In genomic region chr13:83595429-83595828, GRCm38 (mm10) we compare ENCODE assay signal across 26 mouse cellular contexts.
A peak's percentile ranks its signal among the peaks of the same experiment; 100 is the strongest.
DNase-seq lines count a peak whose midpoint lies in the region; ATAC-seq and TF ChIP-seq lines count a peak whose summit lies in the region.
"Had no signal": no experiment of that assay in that cellular context is flagged by ENCODE, and none has a peak within 500 bp of the region (broad histone marks: within the 10 kb centered on the region; RNA-seq: fewer than 3 reads in every experiment).

No protein-coding gene starts in this region.

- no peak overlapping the region for H3K4me2 ChIP-seq in forebrain, embryonic 15.5 days (replicated peaks)
- H3K4me2 ChIP-seq in forebrain, embryonic 11.5 days (ENCODE audit: low read depth, low read length, severe bottlenecking), result no peak overlapping the region
- H3K4me2 ChIP-seq in neural tube, embryonic 13.5 days, result no peak overlapping the region
- no peak overlapping the region for H3K4me2 ChIP-seq in kidney, embryonic 15.5 days
- H3K4me2 ChIP-seq: embryonic facial prominence, embryonic 13.5 days; heart, embryonic 11.5 days; hindbrain, embryonic 12.5 days; hindbrain, embryonic 15.5 days; intestine, embryonic 15.5 days had no signal

- 23% methylated on average over 1 of the region's 1 CpGs for WGBS in forebrain, embryonic 15.5 days
- 25% methylated on average over 1 of the region's 1 CpGs for WGBS in forebrain, embryonic 11.5 days
- 4% methylated on average over 1 of the region's 1 CpGs for WGBS in neural tube, embryonic 13.5 days
- WGBS in kidney, embryonic 15.5 days, result 56% methylated on average over 1 of the region's 1 CpGs

- no peak for TF ChIP-seq POLR2A in brain, embryonic 14.5 days (IDR thresholded peaks at IDR 0.05; ENCODE audit: borderline replicate concordance, extremely low read depth, insufficient read depth, insufficient read length, poor library complexity, severe bottlenecking)

- no peak for TF ChIP-seq CTCF in brain, embryonic 14.5 days (IDR thresholded peaks at IDR 0.05; ENCODE audit: borderline replicate concordance, extremely low read depth, insufficient read depth, insufficient read length)

- H3K9me3 ChIP-seq in forebrain, embryonic 15.5 days, result no peaks in the 10 kb centered on the region
- no peaks in the 10 kb centered on the region for H3K9me3 ChIP-seq in forebrain, embryonic 11.5 days (ENCODE audit: control insufficient read depth, low read length)
- H3K9me3 ChIP-seq in neural tube, embryonic 13.5 days, result no peaks in the 10 kb centered on the region
- no peaks in the 10 kb centered on the region for H3K9me3 ChIP-seq in kidney, embryonic 15.5 days (replicated peaks)
- H3K9me3 ChIP-seq: embryonic facial prominence, embryonic 10.5 days; embryonic facial prominence, embryonic 13.5 days; hindbrain, embryonic 12.5 days; hindbrain, embryonic 15.5 days; intestine, embryonic 15.5 days had no signal

- H3K4me3 ChIP-seq in forebrain, embryonic 15.5 days, result no peak overlapping the region
- H3K4me3 ChIP-seq in forebrain, embryonic 11.5 days (ENCODE audit: low read depth, low read length), result no peak overlapping the region
- no peak overlapping the region for H3K4me3 ChIP-seq in neural tube, embryonic 13.5 days
- no peak overlapping the region for H3K4me3 ChIP-seq in kidney, embryonic 15.5 days (replicated peaks)
- H3K4me3 ChIP-seq: embryonic facial prominence, embryonic 10.5 days; embryonic facial prominence, embryonic 13.5 days; erythroblast, embryonic 14.5 days; hindbrain, embryonic 12.5 days; hindbrain, embryonic 15.5 days; intestine, embryonic 15.5 days had no signal

- no peak overlapping the region for H3K27ac ChIP-seq in forebrain, embryonic 15.5 days (replicated peaks)
- H3K27ac ChIP-seq in forebrain, embryonic 11.5 days (ENCODE audit: low read depth, low read length), result no peak overlapping the region
- H3K27ac ChIP-seq in neural tube, embryonic 13.5 days (replicated peaks), result no peak overlapping the region
- H3K27ac ChIP-seq in kidney, embryonic 15.5 days, result no peak overlapping the region
- H3K27ac ChIP-seq: embryonic facial prominence, embryonic 10.5 days; embryonic facial prominence, embryonic 13.5 days; hindbrain, embryonic 12.5 days; hindbrain, embryonic 15.5 days; intestine, embryonic 15.5 days had no signal

- H3K9ac ChIP-seq in forebrain, embryonic 15.5 days (replicated peaks), result no peak overlapping the region
- no peak overlapping the region for H3K9ac ChIP-seq in forebrain, embryonic 11.5 days (ENCODE audit: low read length)
- H3K9ac ChIP-seq in neural tube, embryonic 13.5 days, result no peak overlapping the region
- H3K9ac ChIP-seq in kidney, embryonic 15.5 days, result no peak overlapping the region
- H3K9ac ChIP-seq: embryonic facial prominence, embryonic 13.5 days; hindbrain, embryonic 12.5 days; hindbrain, embryonic 15.5 days; intestine, embryonic 15.5 days had no signal

- no peaks in the 10 kb centered on the region for H3K27me3 ChIP-seq in forebrain, embryonic 15.5 days
- no peaks in the 10 kb centered on the region for H3K27me3 ChIP-seq in forebrain, embryonic 11.5 days (ENCODE audit: control insufficient read depth, insufficient read depth, low read length)
- no peaks in the 10 kb centered on the region for H3K27me3 ChIP-seq in neural tube, embryonic 13.5 days
- no peaks in the 10 kb centered on the region for H3K27me3 ChIP-seq in kidney, embryonic 15.5 days
- H3K27me3 ChIP-seq: embryonic facial prominence, embryonic 13.5 days; hindbrain, embryonic 12.5 days; hindbrain, embryonic 15.5 days; intestine, embryonic 15.5 days had no signal

- 0 out of 2 replicates have a peak, but pooled peaks have one; percentile 29 for ATAC-seq in forebrain, embryonic 15.5 days (replicated peaks)
- no peak for ATAC-seq in forebrain, embryonic 11.5 days (replicated peaks; ENCODE audit: low FRiP score)
- ATAC-seq in neural tube, embryonic 13.5 days (ENCODE audit: low read depth), result peak; percentile 40; the same call in 1 of the 2 replicates
- ATAC-seq in frontal cortex, adult (ENCODE audit: low TSS enrichment), result no peak
- ATAC-seq in kidney, embryonic 15.5 days (replicated peaks; ENCODE audit: low FRiP score), result no peak
- ATAC-seq: activated CD4-positive, CD25-positive, alpha-beta regulatory T cell, adult 4 months; CD4-positive, CD25-positive, alpha-beta regulatory T cell, adult 4 months; intestine, embryonic 15.5 days had no signal

- 0 out of 2 replicates have a peak, but pooled peaks cover 2% of the 10 kb centered on the region for H3K36me3 ChIP-seq in forebrain, embryonic 15.5 days
- H3K36me3 ChIP-seq in forebrain, embryonic 11.5 days (ENCODE audit: control insufficient read depth, insufficient read depth, low read length), result no peaks in the 10 kb centered on the region
- H3K36me3 ChIP-seq in neural tube, embryonic 13.5 days, result no peaks in the 10 kb centered on the region
- no peaks in the 10 kb centered on the region for H3K36me3 ChIP-seq in kidney, embryonic 15.5 days
- H3K36me3 ChIP-seq: embryonic facial prominence, embryonic 10.5 days; hindbrain, embryonic 12.5 days; hindbrain, embryonic 15.5 days; intestine, embryonic 15.5 days had no signal

- no peaks in the 10 kb centered on the region for H3K4me1 ChIP-seq in forebrain, embryonic 15.5 days
- no peaks in the 10 kb centered on the region for H3K4me1 ChIP-seq in forebrain, embryonic 11.5 days (replicated peaks; ENCODE audit: control insufficient read depth, insufficient read depth, low read length)
- H3K4me1 ChIP-seq in neural tube, embryonic 13.5 days (replicated peaks), result peaks cover 8% of the 10 kb centered on the region
- no peaks in the 10 kb centered on the region for H3K4me1 ChIP-seq in kidney, embryonic 15.5 days
- H3K4me1 ChIP-seq: embryonic facial prominence, embryonic 10.5 days; embryonic facial prominence, embryonic 13.5 days; hindbrain, embryonic 12.5 days; hindbrain, embryonic 15.5 days; intestine, embryonic 15.5 days had no signal

- DNase-seq in forebrain, embryonic 11.5 days (ENCODE audit: low spot score), result no peak
- peak; percentile 39 for DNase-seq in brain, adult 2 months (ENCODE audit: low read depth, low spot score)
- DNase-seq in brain, embryonic 14.5 days (ENCODE audit: low read depth), result peak; percentile 25
- no peak for DNase-seq in T-cell, adult 2 months (ENCODE audit: low spot score)
- DNase-seq: adrenal gland, adult 8-10 months; adrenal gland, postnatal 25 days; cerebellum, adult 11 months; cerebellum, adult 2 months; cerebellum, adult 9-11 months; cerebellum, postnatal 36 days; embryo, embryonic 11 days; gastrocnemius, postnatal 14 days; kidney, adult 18-20 months had no signal

Comparison
In these comparisons a context has a peak if more than half of its experiments do, and no peak if none do; other contexts are left out.
1. ATAC-seq: peak in forebrain, embryonic 15.5 days (single experiment) and neural tube, embryonic 13.5 days (single experiment); none in forebrain, embryonic 11.5 days (single experiment), frontal cortex, adult (single experiment) and kidney, embryonic 15.5 days (single experiment).
2. DNase-seq: peak in brain, adult 2 months (single experiment) and brain, embryonic 14.5 days (single experiment); none in forebrain, embryonic 11.5 days (single experiment) and T-cell, adult 2 months (single experiment).